Mouse (Mus musculus) forebrain, embryonic 14.5 days (tissue): ENCODE results near the gene Gpr50. TPM values are rescaled to one million over a fixed set of nuclear protein-coding genes. Genes with fewer than 3 reads are reported as not detected.

ENCODE experiments used
- ATAC-seq: fragments of 200-750 bp; cut with Nextera tagmentation; 2 replicates; pipeline ENCODE4 v1.8.0; 2017; ENCODE audit warnings: mild to moderate bottlenecking, moderate library complexity
- DNase-seq: peaks from one replicate; pipeline ENCODE4 v3.0.0-alpha.2; 2015; ENCODE audit warnings: low spot score
- H3K27ac ChIP-seq: fragments of 300-500 bp; sonication (generic); 2 replicates; pipeline ENCODE4 v1.5.1; 2014; ENCODE audit warnings: low read depth, mild to moderate bottlenecking, control low read depth, low read length, moderate library complexity
- H3K27me3 ChIP-seq: fragments of 300-500 bp; sonication (generic); replicated peaks from 2 replicates; pipeline ENCODE4 v1.6.1; 2014; ENCODE audit warnings: low read length, control low read depth, mixed read lengths; ENCODE audit not compliant: control insufficient read depth, insufficient read depth
- H3K36me3 ChIP-seq: fragments of 300-500 bp; sonication (generic); 2 replicates; pipeline ENCODE4 v1.6.1; 2014; ENCODE audit warnings: low read length, control low read depth; ENCODE audit not compliant: control insufficient read depth, insufficient read depth
- H3K4me1 ChIP-seq: fragments of 300-500 bp; sonication (generic); 2 replicates; pipeline ENCODE4 v1.6.1; 2014; ENCODE audit warnings: antibody characterized with exemption, low read length, control low read depth; ENCODE audit not compliant: control insufficient read depth, insufficient read depth
- H3K4me2 ChIP-seq: fragments of 300-500 bp; sonication (generic); 2 replicates; pipeline ENCODE4 v1.6.1; 2014; ENCODE audit warnings: mild to moderate bottlenecking, control low read depth, low read length
- H3K4me3 ChIP-seq: fragments of 300-500 bp; sonication (generic); 2 replicates; pipeline ENCODE4 v1.5.1; 2014; ENCODE audit warnings: low read depth, low read length, control low read depth
- H3K9ac ChIP-seq: fragments of 300-500 bp; sonication (generic); 2 replicates; pipeline ENCODE4 v1.6.1; 2014; ENCODE audit warnings: mild to moderate bottlenecking, low read length, control low read depth, moderate library complexity
- H3K9me3 ChIP-seq: fragments of 300-500 bp; sonication (generic); replicated peaks from 2 replicates; pipeline ENCODE4 v1.6.1; 2016; ENCODE audit warnings: low read length, control low read depth, mixed read lengths; ENCODE audit not compliant: control insufficient read depth
- WGBS: fragments of 180-500 bp; shearing (Covaris S2); extraction: QIAGEN DNeasy Blood & Tissue Kit; methylation state at CpG from one replicate; pipeline ENCODE4 v1.1.7; 2014; 5-methylcytosine and 5-hydroxymethylcytosine counted together
- polyA plus RNA-seq: library from polyadenylated mRNA; unstranded; fragments of >200 nt; fragmentation: Nextera tagmentation; extraction: Ambion mirVana; gene quantifications from 2 replicates; pipeline ENCODE4 v1.2.1, GENCODE M21; 2014

The Gpr50 gene
- polyA plus RNA-seq, result 2.4 and 2.7 TPM in 2 replicates

GRCm38 (mm10) chrX:71663374-71663773 lies at the start of gene Gpr50:
Gene Gpr50 (plus strand): TSS chrX:71663667.
- DNase-seq (no peak), ATAC-seq (peak; percentile 40; the same call in 1 of the 2 replicates)
- Histone ChIP-seq H3K4me2 (peak within 1 kb of the TSS; percentile 59), H3K4me3 (peak within 1 kb of the TSS; percentile 38), H3K27me3 (peaks cover 46% of the 10 kb centered on the region), H3K27ac (no peak within 1 kb of the TSS), H3K4me1 (no peaks in the 10 kb centered on the region), H3K9ac (peak within 1 kb of the TSS; percentile 29; the same call in 1 of the 2 replicates), H3K9me3 (peaks cover 6% of the 10 kb centered on the region; the same call in 1 of the 2 replicates), H3K36me3 (no peaks in the 10 kb centered on the region)
- 48% methylated on average over 9 of the region's 9 CpGs for WGBS

GRCm38 (mm10) chrX:71622286-71622685 lies 41.2 kb upstream of the Gpr50 start:
- Histone ChIP-seq H3K9ac (no peak overlapping the region), H3K36me3 (no peaks in the 10 kb centered on the region), H3K9me3 (no peaks in the 10 kb centered on the region), H3K4me2 (no peak overlapping the region), H3K4me1 (no peaks in the 10 kb centered on the region), H3K27ac (no peak overlapping the region), H3K4me3 (no peak overlapping the region), H3K27me3 (no peaks in the 10 kb centered on the region)
- WGBS, result 86% methylated on average over 1 of the region's 1 CpGs
- no peak for ATAC-seq
- DNase-seq, result no peak

GRCm38 (mm10) chrX:71623843-71624242 lies 39.6 kb upstream of the Gpr50 start:
- Histone ChIP-seq H3K9ac (no peak overlapping the region), H3K36me3 (no peaks in the 10 kb centered on the region), H3K9me3 (no peaks in the 10 kb centered on the region), H3K27me3 (no peaks in the 10 kb centered on the region), H3K4me3 (no peak overlapping the region), H3K27ac (no peak overlapping the region), H3K4me2 (no peak overlapping the region), H3K4me1 (no peaks in the 10 kb centered on the region)
- ATAC-seq (no peak), DNase-seq (peak; percentile 39)
- WGBS, result 29% methylated on average over 1 of the region's 1 CpGs

GRCm38 (mm10) chrX:71628306-71628705 lies 35.2 kb upstream of the Gpr50 start:
- ATAC-seq, result no peak
- H3K27ac ChIP-seq, result no peak overlapping the region
- peak; percentile 59 for DNase-seq
- no peak overlapping the region for H3K9ac ChIP-seq
- WGBS, result 18% methylated on average over 4 of the region's 4 CpGs
- H3K4me1 ChIP-seq, result no peaks in the 10 kb centered on the region
- no peak overlapping the region for H3K4me3 ChIP-seq
- no peaks in the 10 kb centered on the region for H3K9me3 ChIP-seq
- H3K36me3 ChIP-seq, result no peaks in the 10 kb centered on the region
- H3K4me2 ChIP-seq, result no peak overlapping the region
- H3K27me3 ChIP-seq, result no peaks in the 10 kb centered on the region

GRCm38 (mm10) chrX:71630709-71631108 lies 32.8 kb upstream of the Gpr50 start:
- WGBS, result 52% methylated on average over 4 of the region's 4 CpGs
- no peak overlapping the region for H3K4me2 ChIP-seq
- no peak overlapping the region for H3K4me3 ChIP-seq
- ATAC-seq (no peak), DNase-seq (peak; percentile 3)
- H3K9me3 ChIP-seq, result no peaks in the 10 kb centered on the region
- no peaks in the 10 kb centered on the region for H3K4me1 ChIP-seq
- H3K27me3 ChIP-seq, result no peaks in the 10 kb centered on the region
- H3K9ac ChIP-seq, result no peak overlapping the region
- H3K36me3 ChIP-seq, result no peaks in the 10 kb centered on the region
- H3K27ac ChIP-seq, result no peak overlapping the region

GRCm38 (mm10) chrX:71631130-71631529 lies 32.3 kb upstream of the Gpr50 start:
- Histone ChIP-seq H3K36me3 (no peaks in the 10 kb centered on the region), H3K27ac (no peak overlapping the region), H3K27me3 (no peaks in the 10 kb centered on the region), H3K4me2 (no peak overlapping the region), H3K4me1 (no peaks in the 10 kb centered on the region), H3K9me3 (no peaks in the 10 kb centered on the region), H3K4me3 (no peak overlapping the region), H3K9ac (no peak overlapping the region)
- ATAC-seq (no peak), DNase-seq (no peak)
- 64% methylated on average over 1 of the region's 1 CpGs for WGBS

GRCm38 (mm10) chrX:71647958-71648357 lies 15.5 kb upstream of the Gpr50 start:
- Histone ChIP-seq H3K9ac (no peak overlapping the region), H3K4me1 (no peaks in the 10 kb centered on the region), H3K4me3 (no peak overlapping the region), H3K27me3 (no peaks in the 10 kb centered on the region), H3K9me3 (no peaks in the 10 kb centered on the region), H3K4me2 (no peak overlapping the region), H3K36me3 (no peaks in the 10 kb centered on the region), H3K27ac (no peak overlapping the region)
- ATAC-seq (peak; percentile 65), DNase-seq (peak; percentile 79)
- 5% methylated on average over 6 of the region's 6 CpGs for WGBS

- H3K27me3 ChIP-seq, result no peaks in the 10 kb centered on the region
- no peak for DNase-seq
- H3K4me1 ChIP-seq, result no peaks in the 10 kb centered on the region
- H3K36me3 ChIP-seq, result no peaks in the 10 kb centered on the region
- H3K4me2 ChIP-seq, result no peak overlapping the region
- 6% methylated on average over 1 of the region's 1 CpGs for WGBS
- H3K9me3 ChIP-seq, result no peaks in the 10 kb centered on the region
- H3K4me3 ChIP-seq, result no peak overlapping the region
- H3K9ac ChIP-seq, result no peak overlapping the region
- ATAC-seq, result peak; percentile 52
- no peak overlapping the region; the same call in 1 of the 2 replicates for H3K27ac ChIP-seq
Observed at GRCm38 (mm10) chrX:71648434-71648833, 15.0 kb upstream of the Gpr50 start.

GRCm38 (mm10) chrX:71648848-71649454 lies 14.5 kb upstream of the Gpr50 start:
- 38% methylated on average over 6 of the region's 6 CpGs for WGBS
- H3K4me1 ChIP-seq, result no peaks in the 10 kb centered on the region
- DNase-seq (peak; percentile 89), ATAC-seq (peak; percentile 88)
- no peaks in the 10 kb centered on the region for H3K36me3 ChIP-seq
- no peak overlapping the region for H3K4me3 ChIP-seq
- H3K27me3 ChIP-seq, result no peaks in the 10 kb centered on the region
- no peak overlapping the region for H3K9ac ChIP-seq
- H3K9me3 ChIP-seq, result no peaks in the 10 kb centered on the region
- no peak overlapping the region for H3K27ac ChIP-seq
- H3K4me2 ChIP-seq, result no peak overlapping the region
